Mouse (Mus musculus): ENCODE measurements around the gene Ltbp1.
A peak's percentile ranks its signal among the peaks of the same experiment; 100 is the strongest.

Gene Ltbp1

DNA sequence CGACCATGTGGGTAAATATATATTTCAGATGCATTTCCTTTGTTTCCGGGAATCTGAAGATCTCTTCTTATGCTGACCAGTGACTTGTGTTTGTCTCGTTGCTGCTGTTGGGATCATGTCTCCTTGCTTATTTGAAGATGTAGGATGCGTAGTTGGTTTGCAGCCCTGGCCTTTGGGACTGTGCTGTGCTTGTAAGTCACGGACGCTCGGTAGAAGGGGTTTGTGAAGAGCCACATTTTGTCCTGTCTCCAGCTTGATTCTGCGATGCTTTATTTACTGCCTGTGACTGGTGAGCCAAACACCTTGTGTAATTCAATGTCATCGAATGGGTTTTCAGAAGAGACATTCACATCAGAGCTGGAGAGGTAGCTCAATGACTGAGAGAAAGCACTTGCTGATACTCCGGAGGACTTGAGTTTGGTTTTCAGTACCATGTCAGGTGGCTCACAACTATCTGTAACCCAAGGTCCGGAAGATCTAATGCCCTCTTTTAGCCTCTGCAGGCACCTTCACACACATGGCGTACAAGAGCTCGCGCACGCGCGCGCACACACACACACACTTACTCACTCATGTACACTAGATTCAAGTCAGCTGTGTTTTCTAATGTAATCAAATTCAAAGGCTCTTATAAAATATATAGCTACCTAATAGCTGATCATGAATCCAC is 362.3 kb downstream of the Ltbp1 start:
- no peak for DNase-seq (ENCODE audit: low spot score)

DNA sequence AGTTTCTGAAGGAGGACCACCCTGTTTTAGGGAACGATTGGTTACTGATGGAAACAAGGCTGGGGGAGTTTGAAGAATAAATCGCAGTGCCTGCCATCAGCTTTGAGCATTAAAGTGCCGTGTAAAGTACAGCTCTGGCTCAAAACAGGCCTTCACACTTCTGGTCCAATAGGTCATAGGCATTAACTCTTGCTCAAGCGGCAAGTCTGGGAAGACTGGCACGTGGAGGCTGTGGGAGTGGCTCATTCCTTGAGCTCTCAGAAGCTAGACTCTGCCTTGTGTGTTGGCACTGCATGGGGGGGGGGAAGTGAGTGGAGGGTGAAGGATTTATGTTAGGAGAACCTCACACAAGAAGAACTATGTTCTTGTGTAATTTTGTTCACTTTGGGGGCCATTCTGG is 363.2 kb downstream of the Ltbp1 start:
- no peak for DNase-seq (ENCODE audit: low spot score)

GRCm38 (mm10) chr17:75369351-75369750 is 364.0 kb downstream of the Ltbp1 start:
- DNase-seq (ENCODE audit: low spot score): peak; percentile 34

GRCm38 (mm10) chr17:75370120-75370519 is 364.8 kb downstream of the Ltbp1 start:
- DNase-seq (ENCODE audit: low spot score): peak; percentile 55

DNA sequence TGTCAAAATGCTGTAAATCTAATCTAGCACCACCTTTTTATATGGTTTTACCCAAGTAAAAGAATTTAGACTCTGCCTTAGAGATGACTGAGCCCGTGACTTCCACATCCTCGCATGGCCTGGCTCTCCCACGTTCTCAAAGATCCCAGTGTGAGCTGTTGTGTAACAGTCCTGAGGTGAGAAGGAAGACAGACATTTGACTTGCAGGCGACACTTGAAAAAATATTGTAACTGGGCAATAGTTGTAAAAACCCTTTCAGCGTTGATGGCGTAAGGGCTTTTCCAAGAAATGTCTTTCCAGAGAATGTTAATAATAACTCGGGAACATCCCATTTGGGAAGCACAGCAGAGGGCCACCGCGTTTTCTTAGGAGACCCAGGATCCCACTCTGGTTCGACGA is 366.3 kb downstream of the Ltbp1 start:
- DNase-seq (ENCODE audit: low spot score): no peak

DNA sequence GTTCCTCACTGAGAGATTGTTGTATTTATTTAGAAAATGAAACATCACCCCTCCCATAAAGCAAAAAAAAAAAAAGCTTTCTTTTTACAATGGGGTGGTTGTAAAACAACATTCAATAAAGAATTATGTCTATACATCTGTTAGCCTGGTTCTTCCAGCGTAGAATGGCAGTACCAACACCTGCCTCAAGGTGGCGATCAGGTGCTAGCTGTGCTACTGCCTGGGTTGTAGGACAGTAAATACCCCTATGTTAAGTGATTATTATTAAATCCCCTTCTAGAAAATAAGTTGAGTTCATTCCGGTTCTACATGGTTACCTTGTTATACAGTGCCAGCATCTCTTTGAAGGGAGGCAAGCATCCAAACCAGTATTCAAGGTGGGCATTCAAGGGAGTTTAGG is 367.0 kb downstream of the Ltbp1 start:
- peak; percentile 76 for DNase-seq (ENCODE audit: low spot score)

DNA sequence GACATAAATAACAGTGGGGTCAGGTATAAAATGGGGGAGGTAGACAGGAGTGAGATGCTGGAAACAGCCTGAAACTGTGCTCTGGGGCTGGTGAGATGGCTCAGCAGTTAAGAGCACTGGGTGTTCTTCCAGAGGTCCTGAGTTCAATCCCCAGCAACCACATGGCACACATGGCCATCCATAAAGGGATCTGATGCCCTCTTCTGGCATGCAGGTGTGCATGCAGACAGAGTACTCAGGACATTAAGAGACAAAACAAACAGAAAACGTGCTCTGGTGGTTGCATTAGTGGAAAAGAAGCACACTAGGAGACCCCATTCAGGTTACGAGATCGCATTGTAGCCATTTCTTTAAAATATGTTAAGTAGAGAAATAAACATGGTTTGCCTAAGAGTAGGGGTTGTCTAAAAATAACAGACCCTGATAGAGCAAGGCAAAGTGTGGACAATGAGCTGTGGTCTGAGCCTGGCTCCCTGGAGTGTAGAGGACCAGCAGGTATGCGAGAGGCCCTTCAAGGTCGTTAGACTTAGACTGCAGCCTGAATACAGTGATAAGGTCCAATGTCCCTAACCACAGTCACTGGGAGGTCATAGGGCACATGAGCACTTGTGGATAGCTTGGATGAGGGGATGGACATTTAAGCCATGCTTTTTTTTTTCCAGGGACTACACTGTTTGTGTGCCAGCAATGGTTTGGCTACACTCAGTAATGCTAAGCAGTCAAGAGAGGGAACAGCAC is 369.1 kb downstream of the Ltbp1 start:
- no peak for DNase-seq (ENCODE audit: low spot score)

- DNase-seq (ENCODE audit: low spot score): no peak
Measured at GRCm38 (mm10) chr17:75378256-75378871, 373.0 kb downstream of the Ltbp1 start.

GRCm38 (mm10) chr17:75380167-75380566 is 374.8 kb downstream of the Ltbp1 start:
- DNase-seq (ENCODE audit: low spot score): peak; percentile 12

- DNase-seq (ENCODE audit: low spot score): no peak
Measured at GRCm38 (mm10) chr17:75388402-75388801, 383.0 kb downstream of the Ltbp1 start.

DNA sequence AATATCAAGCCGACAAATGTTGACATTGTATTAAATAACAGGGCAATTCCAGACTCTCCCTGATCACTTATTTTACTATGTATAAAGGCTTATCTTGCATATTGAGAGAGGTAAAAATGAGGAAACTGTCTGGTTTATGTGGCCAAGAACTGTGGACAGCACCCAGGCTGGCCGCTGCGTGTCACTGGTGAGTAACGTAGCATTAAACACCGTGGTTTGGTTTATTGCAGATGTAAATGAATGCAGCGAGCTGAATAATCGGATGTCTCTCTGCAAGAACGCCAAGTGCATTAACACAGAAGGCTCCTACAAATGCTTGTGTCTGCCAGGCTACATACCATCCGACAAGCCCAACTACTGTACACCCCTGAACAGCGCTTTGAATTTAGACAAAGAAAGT is 384.8 kb downstream of the Ltbp1 start:
- no peak for DNase-seq (ENCODE audit: low spot score)

DNA sequence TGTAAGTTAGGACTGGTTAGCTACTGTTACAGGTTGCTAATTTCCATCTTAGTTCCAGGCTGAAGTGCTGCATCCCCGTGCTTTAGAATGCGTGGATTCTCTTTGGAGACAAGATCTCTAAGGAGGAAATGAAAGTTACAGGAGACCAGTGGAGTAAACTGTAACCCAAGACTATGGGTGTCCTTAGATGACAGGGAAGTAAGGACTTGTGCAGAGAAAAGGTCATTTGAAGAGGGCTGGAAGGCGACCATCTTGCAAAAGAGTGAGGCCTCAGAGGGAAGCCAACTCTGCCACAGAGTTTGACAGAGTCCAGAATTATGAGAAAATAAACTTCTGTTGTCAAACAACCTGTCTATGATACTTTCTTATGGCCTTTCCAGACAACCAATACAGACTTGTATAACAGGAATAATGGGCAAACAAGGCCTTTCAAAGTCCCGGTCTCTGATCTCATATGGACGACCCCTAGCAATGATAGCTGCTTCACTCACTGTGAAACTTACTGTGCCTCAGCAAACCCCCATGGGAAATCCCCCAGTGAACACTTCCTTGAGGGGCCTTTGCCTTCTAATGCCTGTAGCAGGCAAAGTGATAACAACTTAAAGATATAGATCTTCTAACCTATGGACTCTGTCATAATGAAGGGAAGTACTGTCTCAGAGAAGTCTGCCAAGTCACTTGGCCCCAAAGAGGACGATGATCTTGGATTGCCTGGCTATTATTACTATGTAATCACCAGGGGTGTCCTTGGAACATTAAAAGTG is 386.2 kb downstream of the Ltbp1 start:
- no peak for DNase-seq (ENCODE audit: low spot score)

DNA sequence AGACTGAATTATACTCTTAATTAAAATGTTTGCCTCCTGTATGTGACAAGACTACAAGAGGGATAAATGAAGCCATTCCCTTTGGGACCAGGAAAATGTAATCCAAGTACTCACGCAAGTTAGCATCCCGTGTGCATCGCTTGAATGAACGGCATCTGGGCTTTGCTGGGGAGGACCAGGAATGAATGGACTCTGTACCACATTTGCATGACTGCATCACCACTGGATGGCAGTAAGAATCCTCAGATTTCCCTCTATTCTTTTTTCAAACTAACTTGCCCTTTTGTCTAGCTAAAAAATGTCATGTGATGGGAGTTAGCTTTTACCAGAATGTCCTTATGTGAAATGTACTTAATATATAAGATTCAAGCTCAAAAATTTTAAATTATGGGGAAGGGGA is 401.0 kb downstream of the Ltbp1 start:
- DNase-seq (ENCODE audit: low spot score): peak; percentile 26

DNA sequence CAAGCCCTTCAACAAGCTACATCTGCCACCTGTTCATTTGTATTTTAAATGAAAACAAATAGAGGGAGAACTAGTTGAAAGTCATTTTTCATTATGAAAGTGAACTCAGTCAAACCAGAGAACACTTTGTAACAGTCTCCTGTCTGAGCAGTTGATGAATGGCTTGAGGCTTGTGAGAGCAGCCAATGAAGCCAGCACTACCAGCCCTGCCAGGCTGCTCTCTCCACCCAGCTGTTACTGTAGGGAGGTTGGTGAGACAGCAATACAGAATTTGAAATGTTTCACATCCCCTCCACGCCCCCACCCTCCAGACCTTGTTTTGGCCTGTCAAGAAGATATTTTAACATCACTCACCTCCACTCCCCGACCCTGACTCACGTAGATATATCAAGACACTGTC is 411.5 kb downstream of the Ltbp1 start:
- no peak for DNase-seq (ENCODE audit: low spot score)

DNA sequence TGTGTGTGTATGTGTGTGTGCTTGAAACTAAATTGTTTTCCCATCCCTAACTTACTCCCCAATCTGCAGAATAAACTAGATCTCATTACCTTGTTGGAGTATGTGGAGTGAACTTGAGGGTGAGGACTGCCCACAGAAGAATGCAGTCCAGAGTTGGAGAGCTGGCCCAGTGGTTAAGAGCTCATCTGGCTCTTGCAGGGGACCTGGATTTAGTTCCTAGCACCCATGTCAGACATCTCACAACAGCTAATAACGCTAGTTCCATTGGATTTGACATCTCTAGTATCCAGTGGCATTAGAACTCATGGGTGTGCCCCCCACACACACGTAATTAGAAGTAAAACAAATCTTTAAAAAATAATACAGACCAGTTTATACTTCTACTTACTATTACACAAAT is 428.8 kb downstream of the Ltbp1 start:
- DNase-seq (ENCODE audit: low spot score): no peak

DNA sequence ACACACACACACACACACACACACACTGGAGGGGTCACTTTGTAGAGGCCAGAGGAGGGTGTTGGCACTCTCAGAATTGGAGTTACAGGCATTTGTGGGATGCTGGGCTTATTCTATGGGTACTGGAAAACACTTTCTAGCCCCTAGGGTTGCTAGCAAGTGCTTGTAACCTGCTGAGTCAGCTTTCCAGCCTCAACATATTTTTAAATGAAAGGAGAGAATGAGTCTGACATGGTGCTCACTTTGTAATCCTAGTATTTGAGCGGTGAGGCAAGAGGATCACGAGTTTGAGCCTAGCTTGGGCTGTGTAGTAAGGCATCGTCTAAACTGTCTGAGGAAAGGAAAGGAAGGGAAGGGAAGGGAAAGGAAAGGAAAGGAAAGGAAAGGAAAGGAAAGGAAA is 429.5 kb downstream of the Ltbp1 start:
- DNase-seq (ENCODE audit: low spot score): no peak

GRCm38 (mm10) chr17:75435599-75435998 is 430.2 kb downstream of the Ltbp1 start, which contains the start of gene Rasgrp3:
Rasgrp3 (plus strand) TSS chr17:75435896.
- DNase-seq (ENCODE audit: low spot score): no peak

DNA sequence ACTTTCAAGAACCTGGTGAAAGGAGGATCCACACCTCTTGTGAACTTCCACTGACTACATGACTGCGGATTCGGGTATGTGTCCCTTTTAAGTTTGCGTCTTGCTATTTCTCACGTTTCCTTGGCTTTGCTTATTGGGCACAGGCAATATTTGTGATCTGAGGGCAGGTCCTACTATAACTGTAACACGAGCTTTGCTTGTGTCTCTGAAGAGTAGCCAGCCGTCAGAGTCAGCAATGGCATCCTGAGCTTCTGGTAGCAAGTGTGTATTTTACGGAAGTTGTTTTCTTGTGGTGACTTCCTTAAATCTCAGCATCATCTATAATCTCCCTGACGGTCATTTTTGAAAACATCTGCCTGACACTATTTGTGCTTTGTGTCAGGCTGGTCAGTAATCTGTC is 430.7 kb downstream of the Ltbp1 start:
- no peak for DNase-seq (ENCODE audit: low spot score)

DNA sequence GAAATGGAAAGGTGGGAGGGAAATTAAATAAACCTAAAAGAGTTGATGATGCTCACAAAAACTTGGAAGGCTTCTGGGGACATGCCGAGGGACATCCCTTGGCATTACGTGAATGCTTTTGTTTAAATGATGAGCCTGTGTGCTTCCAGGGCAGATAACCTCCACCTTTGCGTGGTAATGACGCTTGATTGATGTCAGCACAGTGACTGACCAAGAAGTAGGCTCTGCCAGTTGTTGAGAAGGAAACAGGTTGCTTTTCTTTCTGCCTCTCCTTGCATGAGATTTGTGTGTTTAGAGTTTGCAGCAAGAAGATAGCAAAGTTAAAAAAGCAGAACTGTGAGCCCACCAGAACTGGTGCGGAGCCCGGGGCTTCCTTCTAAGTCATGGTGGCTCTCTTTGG is 431.5 kb downstream of the Ltbp1 start:
- DNase-seq (ENCODE audit: low spot score): no peak

DNA sequence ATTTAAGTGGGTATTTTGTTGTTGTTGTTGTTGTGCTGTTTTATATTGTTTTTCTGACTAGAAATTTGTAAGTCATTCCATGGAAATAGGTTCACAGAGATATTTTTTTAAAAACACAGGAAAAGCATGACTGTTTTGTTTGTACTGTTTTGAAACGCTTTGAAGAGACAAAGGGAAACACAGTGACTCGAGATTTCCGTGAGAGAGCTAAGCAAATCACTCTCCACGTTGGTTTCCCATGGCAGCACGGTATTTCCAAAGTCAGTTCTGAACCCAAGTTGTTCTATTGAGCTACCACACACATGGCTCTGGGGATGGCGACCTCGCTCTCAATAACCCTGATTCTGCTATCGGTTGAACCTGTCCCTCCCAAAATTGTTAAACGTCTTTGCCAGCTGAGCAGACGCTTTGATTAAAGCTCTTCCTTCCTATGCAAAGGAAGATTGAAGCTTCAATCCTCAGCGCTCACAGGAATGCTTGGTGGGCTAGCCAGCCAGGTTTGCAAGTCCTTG is 431.9 kb downstream of the Ltbp1 start:
- no peak for DNase-seq (ENCODE audit: low spot score)

DNA sequence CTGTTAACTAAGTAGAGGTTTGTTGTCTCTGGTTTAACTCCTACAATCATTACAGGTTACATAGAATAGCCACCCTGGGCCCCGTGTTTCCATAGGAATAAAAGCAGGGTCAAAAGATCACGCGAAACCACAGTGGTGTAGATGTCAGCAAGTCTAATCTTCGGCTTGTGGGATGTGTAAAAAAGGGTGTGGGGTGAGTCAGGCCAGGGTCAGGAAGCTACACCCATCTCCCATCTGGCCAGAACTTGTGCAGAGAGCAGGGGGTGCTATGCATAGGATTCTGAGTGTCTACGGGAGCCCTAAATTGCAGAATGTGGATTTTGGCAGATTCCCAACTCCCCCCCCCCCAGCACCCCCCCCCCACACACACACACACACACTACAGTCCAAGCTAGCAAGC is 432.8 kb downstream of the Ltbp1 start:
- DNase-seq (ENCODE audit: low spot score): no peak

DNA sequence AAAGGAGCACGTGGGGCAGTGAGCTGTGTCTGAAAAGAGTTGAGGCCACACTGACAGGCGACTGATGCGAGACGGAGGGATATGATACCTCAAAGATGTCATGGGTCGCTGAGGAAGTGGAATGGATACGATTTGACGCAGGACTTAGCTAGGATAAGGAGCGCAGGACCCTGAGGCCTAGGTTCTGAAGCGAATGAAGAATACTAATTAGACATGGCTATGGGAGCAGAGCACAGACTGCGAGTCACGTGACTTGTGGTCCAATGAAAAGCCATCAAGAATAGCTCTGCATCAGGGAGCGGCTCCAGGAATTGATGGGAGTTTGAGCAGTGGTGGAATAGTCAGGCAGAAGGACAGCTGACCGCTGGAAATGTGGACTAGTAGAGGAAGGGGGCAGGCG is 433.7 kb downstream of the Ltbp1 start:
- DNase-seq (ENCODE audit: low spot score): no peak
